Mouse (Mus musculus): ENCODE measurements around the gene Coro2b. TPM values are rescaled to one million over a fixed set of nuclear protein-coding genes. Genes with fewer than 3 reads are reported as not detected.

The Coro2b gene
- 22.2 and 26.2 TPM in 2 replicates for polyA plus RNA-seq (2014; fragmentation: Nextera tagmentation; extraction: Ambion mirVana)

- peak; percentile 72 for ATAC-seq (ENCODE audit: insufficient read depth)
- Histone ChIP-seq H3K36me3 (ENCODE audit: insufficient read depth) (no peaks in the 10 kb centered on the region), H3K4me3 (ENCODE audit: low read depth, low read length) (peak within 1 kb of the TSS; percentile 72), H3K27me3 (ENCODE audit: insufficient read depth, low read length) (no peaks in the 10 kb centered on the region), H3K27ac (ENCODE audit: low read depth) (peak within 1 kb of the TSS; percentile 96), H3K4me2 (peak within 1 kb of the TSS; percentile 88), H3K4me1 (ENCODE audit: insufficient read depth) (peaks cover 18% of the 10 kb centered on the region), H3K9me3 (ENCODE audit: low read depth, low read length) (no peaks in the 10 kb centered on the region), H3K9ac (peak within 1 kb of the TSS; percentile 88)
- WGBS: 2% methylated on average over 73 of the region's 74 CpGs
- TF ChIP-seq CTCF (IDR thresholded peaks at IDR 0.05; ENCODE audit: low read depth): peak; percentile 58
- DNase-seq: peak; percentile 85
Measured at GRCm38 (mm10) chr9:62536655-62537631, at the start of gene Coro2b. Coro2b (minus strand) TSS chr9:62537044.

GRCm38 (mm10) chr9:62577558-62577957 is 40.7 kb upstream of the Coro2b start:
- no peak overlapping the region for H3K4me2 ChIP-seq
- no peak overlapping the region for H3K4me3 ChIP-seq (ENCODE audit: low read depth, low read length)
- ATAC-seq (ENCODE audit: insufficient read depth): no peak
- DNase-seq: no peak
- no peaks in the 10 kb centered on the region for H3K4me1 ChIP-seq (ENCODE audit: insufficient read depth)
- H3K36me3 ChIP-seq (ENCODE audit: insufficient read depth): no peaks in the 10 kb centered on the region
- H3K27ac ChIP-seq (ENCODE audit: low read depth): no peak overlapping the region
- H3K27me3 ChIP-seq (ENCODE audit: insufficient read depth, low read length): no peaks in the 10 kb centered on the region
- TF ChIP-seq CTCF (IDR thresholded peaks at IDR 0.05; ENCODE audit: low read depth): no peak
- H3K9me3 ChIP-seq (ENCODE audit: low read depth, low read length): no peaks in the 10 kb centered on the region
- no peak overlapping the region for H3K9ac ChIP-seq
- 50% methylated on average over 1 of the region's 1 CpGs for WGBS

DNA sequence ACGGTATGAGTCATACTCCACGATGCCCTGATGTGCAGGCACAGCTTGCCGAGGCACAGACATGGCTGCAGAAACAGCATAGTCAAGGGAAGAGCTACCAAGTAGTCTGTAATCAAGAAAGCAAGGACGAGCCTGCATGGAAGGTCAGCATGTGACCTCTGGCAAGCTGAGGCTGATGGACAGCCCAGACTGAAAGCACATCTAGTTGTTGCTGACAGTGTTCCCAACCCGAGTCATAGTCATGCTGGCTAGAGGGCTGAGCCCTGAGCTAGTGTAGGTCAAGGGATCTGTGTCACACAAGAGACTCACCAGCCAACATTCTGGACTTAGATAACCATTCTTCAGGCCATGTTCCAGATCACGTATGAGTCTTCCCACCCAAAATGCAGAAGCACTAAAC is 32.3 kb upstream of the Coro2b start:
- 81% methylated on average over 6 of the region's 6 CpGs for WGBS
- H3K4me1 ChIP-seq (ENCODE audit: insufficient read depth): no peaks in the 10 kb centered on the region
- ATAC-seq (ENCODE audit: insufficient read depth) (no peak), DNase-seq (no peak)
- H3K9me3 ChIP-seq (ENCODE audit: low read depth, low read length): no peaks in the 10 kb centered on the region
- no peak overlapping the region for H3K27ac ChIP-seq (ENCODE audit: low read depth)
- H3K4me3 ChIP-seq (ENCODE audit: low read depth, low read length): no peak overlapping the region
- H3K4me2 ChIP-seq: no peak overlapping the region
- no peak overlapping the region for H3K9ac ChIP-seq
- no peaks in the 10 kb centered on the region for H3K27me3 ChIP-seq (ENCODE audit: insufficient read depth, low read length)
- no peak for TF ChIP-seq CTCF (IDR thresholded peaks at IDR 0.05; ENCODE audit: low read depth)
- no peaks in the 10 kb centered on the region for H3K36me3 ChIP-seq (ENCODE audit: insufficient read depth)

DNA sequence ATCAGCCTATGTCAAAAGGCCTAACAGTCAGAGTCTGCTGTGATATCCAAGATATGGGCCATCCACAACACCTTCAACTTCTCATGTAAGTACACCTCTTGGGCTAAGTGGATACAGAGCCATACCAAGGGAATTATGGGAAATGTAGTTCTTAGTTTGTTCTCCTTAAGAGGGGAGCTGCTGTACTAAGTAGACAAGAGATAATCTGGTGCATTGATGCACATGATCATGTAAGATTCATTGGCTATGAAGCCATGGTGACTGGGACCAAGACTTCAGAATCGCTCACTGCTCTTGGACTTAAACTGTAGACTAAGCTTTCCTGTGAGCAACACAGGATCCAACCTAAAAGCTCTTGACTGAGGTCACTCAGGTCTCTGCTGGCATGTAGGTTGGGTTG is 31.0 kb upstream of the Coro2b start:
- Histone ChIP-seq H3K27ac (ENCODE audit: low read depth) (no peak overlapping the region), H3K9ac (no peak overlapping the region), H3K4me1 (ENCODE audit: insufficient read depth) (no peaks in the 10 kb centered on the region), H3K27me3 (ENCODE audit: insufficient read depth, low read length) (no peaks in the 10 kb centered on the region), H3K4me2 (no peak overlapping the region), H3K9me3 (ENCODE audit: low read depth, low read length) (no peaks in the 10 kb centered on the region), H3K4me3 (ENCODE audit: low read depth, low read length) (no peak overlapping the region), H3K36me3 (ENCODE audit: insufficient read depth) (no peaks in the 10 kb centered on the region)
- DNase-seq (no peak), ATAC-seq (ENCODE audit: insufficient read depth) (no peak)
- TF ChIP-seq CTCF (IDR thresholded peaks at IDR 0.05; ENCODE audit: low read depth): no peak
- WGBS: 79% methylated on average over 1 of the region's 1 CpGs

GRCm38 (mm10) chr9:62562236-62562635 is 25.4 kb upstream of the Coro2b start:
- DNase-seq: no peak
- no peak for TF ChIP-seq CTCF (IDR thresholded peaks at IDR 0.05; ENCODE audit: low read depth)
- Histone ChIP-seq H3K9ac (no peak overlapping the region), H3K4me3 (ENCODE audit: low read depth, low read length) (no peak overlapping the region), H3K36me3 (ENCODE audit: insufficient read depth) (no peaks in the 10 kb centered on the region), H3K27me3 (ENCODE audit: insufficient read depth, low read length) (no peaks in the 10 kb centered on the region), H3K9me3 (ENCODE audit: low read depth, low read length) (no peaks in the 10 kb centered on the region), H3K4me2 (no peak overlapping the region), H3K4me1 (ENCODE audit: insufficient read depth) (no peaks in the 10 kb centered on the region), H3K27ac (ENCODE audit: low read depth) (no peak overlapping the region)
- ATAC-seq (ENCODE audit: insufficient read depth): no peak
- WGBS: 86% methylated on average over 6 of the region's 6 CpGs

GRCm38 (mm10) chr9:62560432-62560831 is 23.6 kb upstream of the Coro2b start:
- no peak overlapping the region for H3K27ac ChIP-seq (ENCODE audit: low read depth)
- 85% methylated on average over 4 of the region's 4 CpGs for WGBS

GRCm38 (mm10) chr9:62560006-62560405 is 23.2 kb upstream of the Coro2b start:
- 37% methylated on average over 5 of the region's 5 CpGs for WGBS

More at GRCm38 (mm10) chr9:62560432-62560831, 23.6 kb upstream of the Coro2b start:
- Histone ChIP-seq H3K27me3 (ENCODE audit: insufficient read depth, low read length) (no peaks in the 10 kb centered on the region), H3K4me2 (no peak overlapping the region), H3K4me1 (ENCODE audit: insufficient read depth) (no peaks in the 10 kb centered on the region), H3K36me3 (ENCODE audit: insufficient read depth) (no peaks in the 10 kb centered on the region), H3K9me3 (ENCODE audit: low read depth, low read length) (no peaks in the 10 kb centered on the region), H3K4me3 (ENCODE audit: low read depth, low read length) (no peak overlapping the region), H3K9ac (no peak overlapping the region)
- no peak for ATAC-seq (ENCODE audit: insufficient read depth)
- no peak for TF ChIP-seq CTCF (IDR thresholded peaks at IDR 0.05; ENCODE audit: low read depth)
- no peak for DNase-seq

More at GRCm38 (mm10) chr9:62560006-62560405, 23.2 kb upstream of the Coro2b start:
- Histone ChIP-seq H3K4me3 (ENCODE audit: low read depth, low read length) (no peak overlapping the region), H3K36me3 (ENCODE audit: insufficient read depth) (no peaks in the 10 kb centered on the region), H3K9me3 (ENCODE audit: low read depth, low read length) (no peaks in the 10 kb centered on the region), H3K27me3 (ENCODE audit: insufficient read depth, low read length) (no peaks in the 10 kb centered on the region), H3K4me2 (no peak overlapping the region), H3K4me1 (ENCODE audit: insufficient read depth) (no peaks in the 10 kb centered on the region), H3K9ac (no peak overlapping the region), H3K27ac (ENCODE audit: low read depth) (no peak overlapping the region)
- DNase-seq: peak; percentile 74
- TF ChIP-seq CTCF (IDR thresholded peaks at IDR 0.05; ENCODE audit: low read depth): no peak
- peak; percentile 60 for ATAC-seq (ENCODE audit: insufficient read depth)
